Mouse (Mus musculus) macrophage (primary cell): Measurements from ENCODE around the gene Tff3. TPM values are rescaled to one million over a fixed set of nuclear protein-coding genes. Genes with fewer than 3 reads are reported as not detected.
A peak's percentile ranks its signal among the peaks of the same experiment; 100 is the strongest.

Experiments used
- H3K27ac ChIP-seq: fragments of 350-480 bp; formaldehyde crosslinking; 2 replicates; pipeline ENCODE4 v1.9.0; 2021
- H3K36me3 ChIP-seq: fragments of 350-480 bp; formaldehyde crosslinking; 2 replicates; pipeline ENCODE4 v1.9.0; 2021; ENCODE audit errors: inconsistent target
- H3K4me3 ChIP-seq: fragments of 350-480 bp; formaldehyde crosslinking; 2 replicates; pipeline ENCODE4 v1.9.0; 2021; ENCODE audit errors: inconsistent target
- H3K79me2 ChIP-seq: fragments of 350-480 bp; formaldehyde crosslinking; 2 replicates; pipeline ENCODE4 v1.9.0; 2021; ENCODE audit errors: inconsistent target
- WGBS: methylation state at CpG from one replicate; pipeline ENCODE4 v1.1.7; 2026; ENCODE audit warnings: inconsistent platforms; ENCODE audit not compliant: missing documents; 5-methylcytosine and 5-hydroxymethylcytosine counted together
- polyA plus RNA-seq: library from polyadenylated mRNA; stranded (reverse); fragments of 250-400 nt; gene quantifications from 3 replicates; pipeline ENCODE4 v1.2.4, GENCODE M21; 2018; ENCODE audit warnings: inconsistent platforms

Gene Tff3
- polyA plus RNA-seq, 1 experiment from 2014 or later = not detected

DNA sequence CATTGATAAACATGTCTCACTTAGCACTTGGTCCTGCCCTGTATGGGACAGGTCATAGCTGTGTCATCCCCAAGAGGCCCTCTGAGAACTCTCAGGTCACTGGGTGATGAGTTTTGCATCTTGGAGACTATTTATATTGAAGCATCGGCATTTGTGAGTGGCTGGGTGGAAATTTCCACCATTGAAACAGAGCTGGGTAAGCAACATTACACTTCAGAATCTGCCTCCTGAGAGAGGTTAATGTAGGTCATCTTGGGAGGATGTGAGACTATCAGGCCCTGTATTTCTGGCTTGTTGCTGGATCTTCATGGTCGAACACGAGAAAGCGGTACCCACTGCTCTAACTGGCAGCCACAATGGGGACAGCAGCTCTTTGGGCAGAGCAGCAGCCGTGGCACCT, 54.0 kb downstream of the Tff3 start:
- H3K36me3 ChIP-seq = peaks cover 35% of the 10 kb centered on the region; the same call in 1 of the 2 replicates
- WGBS = 51% methylated on average over 5 of the region's 5 CpGs
- peaks cover 100% of the 10 kb centered on the region for H3K79me2 ChIP-seq
- H3K27ac ChIP-seq = peak overlapping the region; percentile 27
- H3K4me3 ChIP-seq = no peak overlapping the region

Other genes starting within 250 kb of the Tff3 start
- not detected in 3 replicates for gene Glp1r, start 227.8 kb downstream of the Tff3 start, polyA plus RNA-seq
- not detected in 3 replicates for gene Umodl1, start 175.0 kb downstream of the Tff3 start, polyA plus RNA-seq
- gene Abcg1, start 72.0 kb downstream of the Tff3 start, polyA plus RNA-seq = 23.2 to 132 TPM (median 107 TPM) in 3 replicates
- gene Tff2, start 14.6 kb upstream of the Tff3 start, polyA plus RNA-seq = not detected in 3 replicates
- gene Tff1, start 35.6 kb upstream of the Tff3 start, polyA plus RNA-seq = not detected in 3 replicates
- gene Tmprss3, start 69.3 kb upstream of the Tff3 start, polyA plus RNA-seq = not detected in 3 replicates
- 0.04 to 0.24 TPM in 2 of 3 replicates, not detected in the other for gene Ubash3a, start 78.2 kb upstream of the Tff3 start, polyA plus RNA-seq
- gene Rsph1, start 147.7 kb upstream of the Tff3 start, polyA plus RNA-seq = 0.33 to 0.92 TPM (median 0.59 TPM) in 3 replicates
- 6.0 to 11.0 TPM (median 7.9 TPM) in 3 replicates for gene Slc37a1, start 157.1 kb upstream of the Tff3 start, polyA plus RNA-seq